Mouse (Mus musculus) erythroblast, embryonic 14.5 days (primary cell): ENCODE data around the gene Gapt.

Source experiments
- GATA1 ChIP-seq: IDR thresholded peaks from 2 replicates; pipeline ENCODE4 v1.6.1; 2012; ENCODE audit warnings: low read length, inconsistent platforms, mixed read lengths
- TAL1 ChIP-seq: IDR thresholded peaks from 3 replicates; pipeline ENCODE4 v1.6.1; 2012; ENCODE audit warnings: low read length, inconsistent platforms, mixed read lengths

DNA sequence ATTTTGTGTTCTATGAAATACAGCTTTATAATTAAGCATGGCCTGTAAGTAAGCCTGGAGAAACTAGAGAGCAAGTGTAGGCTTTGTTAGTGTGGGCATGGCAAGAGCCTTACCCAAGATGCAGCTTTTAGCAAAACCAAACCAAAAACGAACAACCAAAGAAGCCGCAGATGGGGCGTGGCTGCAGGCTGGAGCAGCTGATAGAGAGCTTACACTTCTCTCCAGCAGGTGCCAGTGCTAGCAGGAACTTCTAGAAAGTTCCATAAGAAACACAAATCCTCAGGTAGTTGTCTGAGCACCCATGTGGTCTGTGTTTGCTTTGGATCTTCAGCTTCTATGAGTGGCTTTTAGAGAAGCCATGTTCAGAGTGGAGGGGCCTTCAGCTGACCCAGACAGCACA is 9.5 kb upstream of the Gapt start:
- no peak for TF ChIP-seq TAL1
- no peak for TF ChIP-seq GATA1
